Mouse (Mus musculus) heart, embryonic 14.5 days (tissue): ENCODE measurements around the gene Atp1a4. TPM values are rescaled to one million over a fixed set of nuclear protein-coding genes. Genes with fewer than 3 reads are reported as not detected.

Source experiments
- ATAC-seq: fragments of 200-750 bp; cut with Nextera tagmentation; 2 replicates; pipeline ENCODE4 v1.8.0; 2017; ENCODE audit warnings: low read depth, moderate TSS enrichment; ENCODE audit not compliant: insufficient number of reproducible peaks, insufficient read depth, low FRiP score
- H3K27ac ChIP-seq, 2 experiments: fragments of 200-500 bp in 1 of 2; fragments of 300-500 bp in 1 of 2; sonication (generic) in 1 of 2; replicated peaks in 1 of 2; 2 replicates each; pipeline ENCODE4 v1.5.1; 2012 to 2014; ENCODE audit warnings: low read depth in 2 of 2, low read length in 2 of 2, control low read depth in 1 of 2, mild to moderate bottlenecking in 1 of 2, mixed read lengths in 1 of 2; ENCODE audit not compliant: control insufficient read depth in 1 of 2, insufficient read depth in 1 of 2
- H3K27me3 ChIP-seq: fragments of 300-500 bp; sonication (generic); 2 replicates; pipeline ENCODE4 v1.6.1; 2014; ENCODE audit warnings: mild to moderate bottlenecking, low read length, control low read depth; ENCODE audit not compliant: control insufficient read depth, insufficient read depth
- H3K36me3 ChIP-seq: fragments of 300-500 bp; sonication (generic); 2 replicates; pipeline ENCODE4 v1.6.1; 2014; ENCODE audit warnings: mild to moderate bottlenecking, control low read depth, low read length, mixed read lengths; ENCODE audit not compliant: control insufficient read depth, insufficient read depth
- H3K4me1 ChIP-seq, 2 experiments: fragments of 200-500 bp in 1 of 2; fragments of 300-500 bp in 1 of 2; sonication (generic) in 1 of 2; 2 replicates each; pipeline ENCODE4 v1.6.1; 2012 to 2014; ENCODE audit warnings: low read length in 2 of 2, control low read depth in 1 of 2, mixed read lengths in 1 of 2; ENCODE audit not compliant: control insufficient read depth in 2 of 2, insufficient read depth in 2 of 2
- H3K4me2 ChIP-seq: fragments of 300-500 bp; sonication (generic); 2 replicates; pipeline ENCODE4 v1.6.1; 2014; ENCODE audit warnings: mild to moderate bottlenecking, low read length
- H3K4me3 ChIP-seq, 2 experiments: fragments of 200-500 bp in 1 of 2; fragments of 300-500 bp in 1 of 2; sonication (generic) in 1 of 2; 2 replicates each; pipeline ENCODE4 v1.5.1; 2012 to 2014; ENCODE audit warnings: low read length in 2 of 2, mild to moderate bottlenecking in 2 of 2, control low read depth in 1 of 2, low read depth in 1 of 2, moderate library complexity in 1 of 2; ENCODE audit not compliant: control insufficient read depth in 1 of 2, insufficient read depth in 1 of 2
- H3K9ac ChIP-seq: fragments of 300-500 bp; sonication (generic); 2 replicates; pipeline ENCODE4 v1.6.1; 2014; ENCODE audit warnings: mild to moderate bottlenecking, low read length
- H3K9me3 ChIP-seq: fragments of 300-500 bp; sonication (generic); 2 replicates; pipeline ENCODE4 v1.6.1; 2016; ENCODE audit warnings: low read length, control low read depth; ENCODE audit not compliant: control insufficient read depth
- WGBS: fragments of 180-500 bp; shearing (Covaris S2); extraction: QIAGEN DNeasy Blood & Tissue Kit; methylation state at CpG from one replicate; pipeline ENCODE4 v1.1.7; 2014; 5-methylcytosine and 5-hydroxymethylcytosine counted together
- polyA plus RNA-seq: library from polyadenylated mRNA; unstranded; fragments of >200 nt; fragmentation: Nextera tagmentation; extraction: Ambion mirVana; gene quantifications from 2 replicates; pipeline ENCODE4 v1.2.1, GENCODE M21; 2014

The Atp1a4 gene
- polyA plus RNA-seq, 1 experiment from 2014 or later = 0.23 TPM

DNA sequence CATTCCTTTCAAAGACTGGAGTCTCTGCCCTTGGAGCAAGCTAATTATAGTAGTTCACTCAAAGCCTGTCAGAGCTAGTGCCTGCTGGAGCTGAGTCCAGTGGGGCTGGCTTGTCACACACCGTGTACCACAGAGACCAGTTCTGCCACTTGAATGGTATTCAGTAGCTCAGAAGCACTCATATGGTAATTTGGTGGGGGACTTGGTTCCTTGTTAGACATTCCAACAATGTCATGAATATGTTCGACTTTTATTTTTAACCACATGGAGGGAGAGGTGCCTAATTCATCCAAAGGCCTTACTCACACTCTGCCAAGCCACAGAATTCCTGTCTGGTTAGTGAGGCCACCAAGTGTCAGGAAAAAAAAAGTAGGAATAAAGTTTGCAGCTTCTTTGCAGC lies 15.8 kb downstream of the Atp1a4 start:
- peak overlapping the region; percentile 96 to 97 for H3K27ac ChIP-seq
- H3K4me1 ChIP-seq = peaks cover 12 to 26% of the 10 kb centered on the region in 2 experiments
- 27% methylated on average over 2 of the region's 2 CpGs for WGBS
- H3K9me3 ChIP-seq = no peaks in the 10 kb centered on the region
- no peaks in the 10 kb centered on the region for H3K27me3 ChIP-seq
- ATAC-seq = peak; percentile 69
- no peak overlapping the region for H3K4me3 ChIP-seq
- H3K36me3 ChIP-seq = no peaks in the 10 kb centered on the region
- H3K9ac ChIP-seq = peak overlapping the region; percentile 31; the same call in 1 of the 2 replicates
- H3K4me2 ChIP-seq = no peak overlapping the region; the same call in 1 of the 2 replicates

DNA sequence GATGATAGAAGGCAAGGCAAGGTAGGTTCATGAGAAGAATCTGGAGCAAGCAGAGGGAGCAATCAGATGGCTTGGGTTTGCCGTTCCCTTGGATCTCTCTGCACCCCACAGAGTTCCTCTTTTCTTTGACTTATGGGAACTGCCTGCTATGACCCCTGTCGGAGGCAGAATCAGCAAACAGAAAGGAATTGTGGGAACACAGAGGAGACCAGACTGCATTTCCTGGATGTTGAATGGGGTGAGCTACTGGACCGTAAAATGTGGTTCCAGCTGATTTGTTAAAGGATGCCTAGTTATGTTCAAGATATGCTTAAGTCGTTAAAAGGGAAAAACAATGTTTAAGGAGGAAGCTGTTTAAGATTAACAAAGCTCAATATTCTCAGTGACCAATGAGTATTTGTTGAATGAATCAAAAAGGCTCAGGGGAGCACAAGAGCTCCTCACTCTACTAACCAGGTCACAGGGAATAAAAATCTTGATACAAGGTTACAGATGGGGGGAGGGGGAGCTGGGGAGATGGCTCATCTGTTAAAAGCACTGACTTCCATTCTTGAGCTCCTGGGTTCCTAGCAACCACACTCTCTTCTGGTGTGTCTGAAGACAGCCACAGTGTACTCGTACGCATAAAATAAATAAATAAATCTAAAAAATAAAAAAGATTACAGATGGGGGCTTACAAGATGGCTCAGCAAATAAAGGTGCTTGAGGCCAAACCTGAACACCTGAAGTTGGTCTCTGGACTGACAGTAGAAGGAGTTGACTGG lies 17.1 kb downstream of the Atp1a4 start:
- H3K27ac ChIP-seq = peak overlapping the region in 1 of 2 experiments; percentile 97; a peak in 2 of 4 replicates

DNA sequence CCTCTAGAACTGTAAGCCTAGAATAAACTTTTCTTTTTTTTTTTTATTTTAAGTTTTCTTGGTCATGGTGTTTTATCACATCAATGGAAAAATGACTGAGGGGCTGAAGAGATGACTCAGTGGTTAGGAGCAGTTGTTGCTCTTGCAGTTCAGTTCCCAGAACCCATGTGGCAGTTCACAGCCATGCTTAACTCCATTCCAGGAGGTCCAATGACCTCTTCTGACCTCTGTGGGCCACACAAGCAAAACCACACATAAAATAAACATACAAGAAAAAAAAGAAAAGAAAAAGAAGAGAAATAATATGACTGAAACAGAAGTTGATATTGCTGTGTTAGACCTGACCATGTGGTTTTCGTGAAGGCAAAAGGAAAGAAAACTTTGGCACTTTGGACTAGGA lies 29.0 kb downstream of the Atp1a4 start:
- H3K4me2 ChIP-seq = no peak overlapping the region
- ATAC-seq = no peak
- WGBS = 80% methylated on average over 1 of the region's 1 CpGs
- H3K4me3 ChIP-seq = no peak overlapping the region
- H3K4me1 ChIP-seq = peaks cover 8 to 14% of the 10 kb centered on the region in 2 experiments
- no peak overlapping the region for H3K9ac ChIP-seq
- no peaks in the 10 kb centered on the region for H3K36me3 ChIP-seq
- no peak overlapping the region for H3K27ac ChIP-seq
- no peaks in the 10 kb centered on the region for H3K9me3 ChIP-seq
- no peaks in the 10 kb centered on the region for H3K27me3 ChIP-seq

More for the DNA sequence above, 17.1 kb downstream of the Atp1a4 start:
- Histone ChIP-seq H3K4me3 (no peak overlapping the region), H3K36me3 (no peaks in the 10 kb centered on the region), H3K9me3 (no peaks in the 10 kb centered on the region), H3K27me3 (no peaks in the 10 kb centered on the region), H3K9ac (no peak overlapping the region), H3K4me1 (peaks cover 12 to 26% of the 10 kb centered on the region in 2 experiments), H3K4me2 (no peak overlapping the region)
- 76% methylated on average over 6 of the region's 6 CpGs for WGBS
- no peak for ATAC-seq

DNA sequence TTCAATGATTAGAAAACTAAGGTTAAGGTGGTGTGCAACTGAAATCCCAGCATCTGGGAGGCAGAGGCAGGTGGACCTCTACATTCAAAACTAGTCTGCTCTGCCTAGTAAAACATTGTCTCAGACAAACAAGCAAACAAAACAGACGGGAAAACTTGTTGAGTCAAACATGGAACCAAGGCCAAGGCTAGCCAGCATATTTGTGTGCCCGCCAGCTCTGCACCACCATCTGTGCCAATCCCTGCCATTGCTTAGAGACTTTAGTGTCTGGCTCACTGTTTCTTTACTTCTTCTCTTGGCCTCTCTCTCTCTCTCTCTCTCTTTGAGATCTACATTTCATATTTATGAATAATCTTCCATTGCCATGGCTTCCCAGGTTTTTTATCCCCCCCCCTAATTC lies 30.0 kb downstream of the Atp1a4 start:
- peaks cover 12 to 21% of the 10 kb centered on the region in 2 experiments for H3K4me1 ChIP-seq
- no peaks in the 10 kb centered on the region for H3K36me3 ChIP-seq
- no peak overlapping the region for H3K27ac ChIP-seq
- no peak overlapping the region for H3K9ac ChIP-seq
- H3K9me3 ChIP-seq = no peaks in the 10 kb centered on the region
- no peak overlapping the region for H3K4me3 ChIP-seq
- H3K27me3 ChIP-seq = no peaks in the 10 kb centered on the region
- 87% methylated on average over 2 of the region's 2 CpGs for WGBS
- no peak for ATAC-seq
- H3K4me2 ChIP-seq = no peak overlapping the region

DNA sequence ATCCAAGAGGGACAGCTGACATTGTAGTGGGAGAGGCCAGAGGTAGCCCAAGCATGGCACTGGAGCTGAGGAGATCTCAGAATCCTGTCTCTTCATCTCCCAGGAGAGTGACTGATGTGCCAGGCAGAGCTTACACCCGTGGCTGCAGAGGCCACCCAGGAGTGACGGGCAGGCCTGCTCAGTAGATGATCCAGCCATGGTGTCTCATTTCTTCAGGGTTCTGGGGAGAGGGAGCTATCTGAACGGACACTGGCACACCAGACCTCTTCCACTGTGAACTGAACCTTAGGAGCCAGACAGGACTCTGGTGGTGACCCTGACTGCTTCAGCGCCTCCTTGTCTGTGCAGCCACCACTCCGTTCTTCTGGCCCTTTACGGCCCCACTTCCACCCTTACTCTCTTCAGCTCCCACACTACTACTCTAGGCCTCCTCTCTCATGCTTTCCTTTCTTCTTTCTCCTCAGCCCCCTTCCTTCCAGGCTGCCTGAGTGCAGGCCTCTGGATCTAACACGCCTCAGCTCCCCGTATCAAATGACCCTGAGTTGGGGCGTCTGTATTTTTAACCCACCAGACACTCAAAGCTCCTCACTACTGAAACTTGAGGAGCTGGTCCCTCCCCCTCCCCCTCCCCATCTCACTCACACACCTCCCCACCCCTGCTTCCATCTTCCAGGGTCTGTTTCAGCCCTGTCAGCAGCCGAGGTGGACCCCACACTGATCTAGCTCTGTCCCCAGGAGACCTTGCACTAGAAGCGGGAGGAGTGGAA lies 36.7 kb downstream of the Atp1a4 start:
- H3K4me2 ChIP-seq = no peak overlapping the region; the same call in 1 of the 2 replicates
- peak overlapping the region; percentile 52 for H3K9ac ChIP-seq
- H3K4me1 ChIP-seq = peaks cover 51 to 62% of the 10 kb centered on the region in 2 experiments
- no peaks in the 10 kb centered on the region for H3K27me3 ChIP-seq
- peak overlapping the region; percentile 90 to 97 for H3K27ac ChIP-seq
- H3K36me3 ChIP-seq = no peaks in the 10 kb centered on the region
- ATAC-seq = no peak
- WGBS = 35% methylated on average over 11 of the region's 11 CpGs
- no peaks in the 10 kb centered on the region for H3K9me3 ChIP-seq
- H3K4me3 ChIP-seq = no peak overlapping the region

DNA sequence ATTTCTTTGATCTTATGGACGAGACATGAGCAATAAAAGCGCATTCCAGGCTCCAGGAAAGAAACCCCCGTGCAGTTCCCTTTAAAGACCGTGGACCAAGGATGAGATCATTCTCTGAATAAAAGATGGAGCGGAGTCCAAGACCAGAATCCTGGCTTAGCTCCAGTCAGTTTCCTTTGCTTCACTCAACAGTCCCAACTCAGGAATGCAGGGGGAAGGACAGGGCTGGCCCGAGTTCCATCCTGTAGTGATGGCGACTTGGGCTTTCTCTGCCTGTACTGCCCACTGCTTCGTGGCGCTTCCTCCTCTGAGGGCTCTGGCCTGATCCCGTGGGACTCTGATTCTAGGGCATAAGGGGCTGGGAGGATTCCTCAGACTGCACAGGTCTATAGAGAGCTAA lies 37.8 kb downstream of the Atp1a4 start:
- WGBS = 11% methylated on average over 10 of the region's 10 CpGs
- H3K4me2 ChIP-seq = peak overlapping the region; percentile 52
- H3K27me3 ChIP-seq = no peaks in the 10 kb centered on the region
- no peak overlapping the region for H3K4me3 ChIP-seq
- no peaks in the 10 kb centered on the region for H3K9me3 ChIP-seq
- H3K36me3 ChIP-seq = no peaks in the 10 kb centered on the region
- peaks cover 51 to 67% of the 10 kb centered on the region in 2 experiments for H3K4me1 ChIP-seq
- ATAC-seq = peak; percentile 76
- peak overlapping the region; percentile 90 to 97 for H3K27ac ChIP-seq
- peak overlapping the region; percentile 65 for H3K9ac ChIP-seq

DNA sequence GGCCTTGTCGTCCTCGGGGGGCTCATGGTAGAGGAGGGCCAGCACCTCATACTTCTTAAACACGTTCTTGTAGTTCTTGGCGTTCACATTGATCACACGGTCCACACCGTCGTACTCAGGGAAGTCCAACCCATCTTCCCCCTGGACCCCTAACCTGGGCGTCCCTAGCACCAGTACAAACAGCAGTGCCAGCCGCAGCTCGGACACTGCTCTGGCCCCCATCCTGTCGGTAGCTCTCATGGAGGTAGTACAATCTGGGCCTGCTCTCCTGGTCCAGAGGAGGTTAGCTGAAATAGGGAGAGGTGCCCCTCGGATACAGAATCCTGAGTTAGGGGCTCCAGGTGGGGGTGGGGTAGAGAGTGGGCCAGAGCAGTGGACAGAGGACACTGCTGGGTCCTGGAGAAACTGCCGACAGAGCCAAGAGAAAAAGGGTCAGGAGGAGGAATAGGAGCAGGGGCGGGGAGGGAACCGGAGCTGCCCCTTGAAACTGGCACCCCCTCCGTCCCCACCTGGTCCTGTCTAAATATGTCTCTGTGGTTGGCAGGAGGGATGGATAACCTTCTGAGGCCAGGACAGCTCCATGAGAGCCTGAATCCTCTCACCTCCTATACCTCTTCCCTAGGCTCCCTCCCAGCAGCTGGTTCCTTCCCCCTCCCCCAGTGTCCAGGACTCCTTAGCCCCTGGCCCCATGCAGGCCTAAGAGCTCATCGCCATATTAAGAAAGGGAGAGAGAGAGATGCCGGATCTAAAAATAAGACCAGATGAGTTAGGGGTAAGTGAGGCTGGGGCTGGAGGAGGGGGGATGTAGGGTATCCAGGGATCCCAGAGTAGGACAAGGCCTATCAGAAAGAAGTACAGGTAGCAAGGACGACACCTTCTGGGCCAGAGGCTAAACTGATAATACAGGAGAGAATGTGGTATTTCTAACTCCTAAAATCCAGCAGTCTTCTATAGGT lies 38.5 kb downstream of the Atp1a4 start, which contains the start of gene Casq1:
Gene Casq1, minus strand, starts transcription at position 418 of the 956 bp plus-strand sequence.
- 0 out of 2 replicates have a peak, but pooled peaks have one; percentile 9 for ATAC-seq

More for the DNA sequence above, 38.5 kb downstream of the Atp1a4 start, which contains the start of gene Casq1:
- Histone ChIP-seq H3K4me2 (peak within 1 kb of the TSS; percentile 52), H3K4me1 (peaks cover 58 to 74% of the 10 kb centered on the region in 2 experiments), H3K36me3 (no peaks in the 10 kb centered on the region), H3K27ac (peak within 1 kb of the TSS; percentile 90 to 97), H3K9me3 (no peaks in the 10 kb centered on the region), H3K9ac (peak within 1 kb of the TSS; percentile 65), H3K4me3 (peak within 1 kb of the TSS; percentile 9 to 14), H3K27me3 (no peaks in the 10 kb centered on the region)
- WGBS = 53% methylated on average over 19 of the region's 19 CpGs
